Mouse (Mus musculus) kidney, adult 2 months (tissue): Measurements from ENCODE around the gene Cntfr.

Experiments
- CTCF ChIP-seq: fragments of 200-500 bp; conservative IDR thresholded peaks from 2 replicates; pipeline ENCODE4 v1.5.1; 2011; ENCODE audit warnings: low read depth, mild to moderate bottlenecking, control low read depth, low read length, moderate library complexity, mixed read lengths; ENCODE audit not compliant: insufficient read depth, insufficient read length
- POLR2A ChIP-seq: fragments of 200-500 bp; IDR thresholded peaks from one replicate; pipeline ENCODE4 v1.6.1; 2011; ENCODE audit warnings: low read depth, low read length, control low read depth

DNA sequence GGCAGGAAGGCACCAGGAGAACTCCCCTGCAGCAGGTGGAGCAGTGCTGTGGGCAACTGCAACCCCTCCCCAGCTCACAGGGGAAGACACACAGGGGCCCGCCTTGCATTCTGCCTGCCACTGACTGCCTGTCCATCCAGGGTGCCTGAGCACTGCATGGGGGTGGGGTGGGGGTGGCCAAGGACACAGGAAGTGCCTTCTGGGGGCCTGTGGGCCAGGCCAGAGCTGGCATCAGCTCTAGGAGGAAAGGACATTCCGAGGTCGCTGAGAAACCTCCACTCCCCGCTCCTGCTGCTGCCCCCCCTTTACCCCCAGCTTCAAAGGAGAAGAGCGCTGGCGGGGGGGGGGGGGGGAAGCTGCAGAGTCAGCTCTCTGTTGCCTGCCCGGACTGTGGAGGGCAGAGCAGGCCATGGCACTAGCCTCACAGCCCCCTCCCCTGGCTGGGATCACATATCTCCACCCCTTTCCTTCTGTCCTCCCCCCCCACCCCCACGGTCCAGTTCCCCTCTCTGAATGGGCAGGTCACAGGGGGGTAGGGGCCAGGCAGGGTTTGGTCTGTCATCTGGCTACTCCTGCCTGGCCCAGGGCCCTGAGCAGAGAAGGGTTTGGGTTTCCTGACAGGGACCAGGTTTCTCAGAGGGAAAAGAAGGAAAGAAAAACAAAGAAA, 31.7 kb downstream of the Cntfr start:
- TF ChIP-seq CTCF (no peak), POLR2A (no peak)
